Mouse (Mus musculus) natural killer cell, adult 2 months (primary cell): ENCODE results near the gene Timp1.
A peak's percentile ranks its signal among the peaks of the same experiment; 100 is the strongest.

ENCODE experiments used
- DNase-seq, 2 experiments: peaks; one replicate each; pipeline ENCODE4 v3.0.0; 2022; ENCODE audit warnings: low spot score in 2 of 2

The Timp1 gene

GRCm38 (mm10) chrX:20869962-20870513, at the start of gene Timp1:
Gene Timp1 (plus strand): TSS chrX:20870166.
- DNase-seq, result no peak

- DNase-seq, result no peak
Observed at GRCm38 (mm10) chrX:20828934-20829333, 41.0 kb upstream of the Timp1 start.

- no peak for DNase-seq
Observed at GRCm38 (mm10) chrX:20847232-20847631, 22.7 kb upstream of the Timp1 start.

DNA sequence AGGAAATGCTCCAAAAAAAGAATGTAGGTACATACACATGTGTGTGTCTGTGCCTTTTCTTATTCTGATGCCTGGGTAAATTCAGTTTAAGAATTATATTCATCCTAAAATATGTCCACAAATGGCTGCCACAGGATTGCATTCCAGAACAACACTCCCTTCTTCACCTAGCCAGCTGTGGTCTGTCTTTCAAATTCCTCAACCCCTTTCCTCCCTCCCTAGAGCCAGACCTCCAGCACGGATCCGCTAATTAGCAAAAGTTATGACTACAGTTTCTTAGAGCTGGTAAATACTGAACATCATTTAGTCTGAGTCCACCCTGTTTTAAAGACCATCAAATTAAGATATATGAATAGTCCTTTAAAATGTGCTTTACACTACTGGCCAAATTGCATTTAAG, 22.1 kb upstream of the Timp1 start:
- DNase-seq, result no peak

GRCm38 (mm10) chrX:20848256-20848984, 21.5 kb upstream of the Timp1 start:
- peak; percentile 94 for DNase-seq

DNA sequence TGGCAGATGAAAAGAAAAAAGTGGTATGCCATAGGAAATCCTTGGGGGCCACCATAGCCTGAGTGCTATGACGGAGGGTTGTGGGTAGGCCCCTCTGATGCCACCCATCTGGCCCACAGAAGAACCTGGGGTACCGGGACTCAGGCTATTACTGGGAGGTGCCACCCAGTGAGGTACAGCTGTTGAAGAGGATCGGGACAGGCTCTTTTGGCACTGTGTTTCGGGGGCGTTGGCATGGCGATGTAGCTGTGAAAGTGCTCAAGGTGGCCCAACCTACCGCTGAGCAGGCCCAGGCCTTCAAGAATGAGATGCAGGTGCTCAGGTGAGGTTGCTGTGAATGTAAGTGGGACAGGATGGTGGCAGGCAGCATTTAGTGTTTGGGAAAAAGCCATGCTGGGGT, 16.2 kb upstream of the Timp1 start:
- DNase-seq, result no peak

DNA sequence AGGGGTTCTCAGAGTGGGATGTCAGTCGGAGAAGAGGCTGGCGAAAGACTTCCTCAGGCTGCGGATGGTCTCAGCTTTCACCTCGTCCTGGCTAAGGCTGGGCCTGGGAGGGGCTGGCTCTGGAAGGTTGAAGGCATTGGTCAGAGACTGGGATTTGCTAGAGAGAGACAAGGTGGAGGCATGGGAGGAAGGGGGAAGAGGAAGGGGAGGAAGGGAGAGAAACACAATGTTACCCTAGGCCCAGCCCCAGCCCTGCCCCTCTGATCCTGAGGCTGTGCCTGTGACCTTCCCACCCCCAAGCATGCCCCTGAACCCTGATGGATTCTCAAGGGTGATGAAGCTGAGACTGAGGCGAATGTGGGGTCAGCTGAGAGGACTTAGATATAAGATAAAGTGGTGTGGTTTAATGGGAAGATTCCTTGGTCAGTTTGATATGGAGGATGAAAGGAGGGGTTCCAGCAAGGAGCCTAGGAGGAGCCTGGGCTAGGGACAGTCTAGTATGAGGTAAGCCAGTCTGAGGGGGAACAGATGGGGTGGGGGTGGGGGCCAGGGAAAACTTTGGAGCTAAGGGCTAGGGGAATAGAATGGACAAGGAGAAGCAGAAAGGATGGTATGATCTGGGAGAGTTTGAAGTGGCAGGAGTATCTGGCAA, 8.4 kb upstream of the Timp1 start:
- no peak for DNase-seq

DNA sequence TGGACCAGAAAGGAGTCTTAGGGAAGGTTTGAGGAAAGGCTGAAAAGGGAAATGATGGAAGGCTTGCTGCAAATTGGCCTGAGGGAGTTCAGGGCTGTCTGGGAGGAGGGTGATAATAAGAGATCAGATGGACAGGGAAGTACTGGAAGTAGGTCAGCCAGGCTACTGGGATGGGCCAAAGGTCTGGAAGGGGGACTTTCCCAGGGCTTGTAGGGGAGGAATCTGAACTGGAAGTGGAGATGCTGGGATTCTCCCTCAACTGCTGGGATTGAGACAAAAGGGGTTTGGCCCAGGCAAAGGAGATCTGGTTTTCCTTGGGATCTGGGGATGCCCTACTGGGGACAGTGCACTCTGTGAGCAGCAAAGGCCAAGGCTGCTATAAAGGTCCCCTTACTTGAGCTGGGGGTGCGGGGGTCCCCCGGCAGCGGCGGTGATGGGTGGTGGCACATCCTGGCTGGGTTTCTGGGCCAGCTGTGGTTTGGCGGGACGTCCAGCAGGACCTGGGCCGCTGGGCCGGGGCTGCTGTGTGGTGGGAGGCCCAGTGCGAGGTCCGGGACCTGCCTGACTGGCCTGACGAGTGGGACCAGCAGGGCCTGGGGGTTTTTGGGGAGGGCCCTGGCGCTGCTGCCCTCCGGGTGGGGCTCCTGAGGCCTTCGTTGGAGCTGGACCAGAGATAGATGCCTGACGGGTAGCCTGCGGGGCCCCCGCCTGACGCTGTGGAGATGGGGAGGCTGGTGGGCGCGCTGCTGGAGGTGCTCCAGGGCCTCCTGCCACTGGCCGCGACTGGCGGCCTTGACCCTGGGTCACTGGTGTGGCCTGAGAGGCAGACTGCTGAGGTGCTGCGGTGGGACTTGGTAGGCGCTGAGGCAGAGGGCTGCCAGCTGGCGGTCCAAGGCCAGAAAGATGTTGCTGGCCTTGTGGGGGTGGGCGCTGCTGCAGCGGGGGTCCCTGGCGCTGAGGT, 7.6 kb upstream of the Timp1 start:
- no peak for DNase-seq

GRCm38 (mm10) chrX:20863161-20864101, 6.5 kb upstream of the Timp1 start:
- no peak for DNase-seq

DNA sequence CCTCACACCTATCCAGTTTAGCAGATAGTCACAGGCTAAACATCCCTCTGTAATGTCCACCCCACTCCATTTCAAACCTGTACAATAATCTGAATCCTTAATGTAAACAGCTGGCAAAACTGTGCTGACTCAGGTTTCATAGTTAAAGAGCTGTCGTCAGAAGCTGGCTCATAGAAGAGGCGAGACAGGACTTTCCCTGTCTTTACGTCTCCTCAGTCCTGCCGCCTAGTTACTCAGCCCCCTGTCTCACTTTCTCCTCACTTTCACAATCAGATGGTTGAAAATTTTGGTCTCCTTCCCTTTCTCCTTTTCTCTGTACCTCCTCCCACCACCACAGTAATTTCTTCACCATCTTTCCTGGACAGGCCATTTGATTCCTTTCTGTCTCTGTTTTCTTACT, 1.9 kb upstream of the Timp1 start:
- no peak for DNase-seq

DNA sequence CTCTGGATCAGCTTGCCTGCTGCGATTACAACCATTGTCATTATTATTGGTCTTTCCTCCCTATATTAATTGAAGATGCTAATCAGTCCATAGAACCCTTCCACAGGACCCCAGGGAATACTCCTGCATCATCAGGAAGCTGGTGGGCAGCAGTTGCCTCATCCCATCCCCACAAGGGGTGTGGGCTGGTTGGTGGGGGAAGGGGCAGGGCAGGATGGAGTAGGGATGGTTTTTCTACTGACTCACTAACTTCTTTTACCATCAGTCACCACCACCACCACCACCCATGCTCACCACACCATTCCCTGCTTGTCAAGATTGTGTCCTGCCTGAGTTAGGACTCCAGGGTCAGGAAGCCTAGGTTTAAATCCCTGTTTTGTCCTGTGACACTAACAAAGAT, 763 bp upstream of the Timp1 start:
- DNase-seq, result no peak

DNA sequence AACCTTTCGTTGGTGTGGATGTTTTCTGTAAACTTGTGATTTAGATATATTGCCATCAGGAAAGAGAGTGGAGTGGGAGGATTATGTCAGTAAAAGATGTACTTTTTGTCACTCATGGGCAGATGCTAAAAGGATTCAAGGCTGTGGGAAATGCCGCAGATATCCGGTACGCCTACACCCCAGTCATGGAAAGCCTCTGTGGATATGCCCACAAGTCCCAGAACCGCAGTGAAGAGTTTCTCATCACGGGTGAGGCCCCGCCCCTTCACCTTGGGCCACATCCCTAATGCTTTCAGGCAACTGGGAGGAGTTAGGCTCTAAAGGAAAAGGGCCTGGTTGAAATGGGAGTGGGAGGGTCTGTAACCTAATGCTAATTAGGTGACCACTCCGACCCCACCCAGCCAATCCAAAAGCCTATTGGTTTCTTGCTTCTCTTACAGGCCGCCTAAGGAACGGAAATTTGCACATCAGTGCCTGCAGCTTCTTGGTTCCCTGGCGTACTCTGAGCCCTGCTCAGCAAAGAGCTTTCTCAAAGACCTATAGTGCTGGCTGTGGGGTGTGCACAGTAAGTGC, 3.0 kb downstream of the Timp1 start:
- DNase-seq, result no peak

- DNase-seq, result no peak
Observed at GRCm38 (mm10) chrX:20875241-20875640, 5.3 kb downstream of the Timp1 start.

GRCm38 (mm10) chrX:20910074-20910473, 40.1 kb downstream of the Timp1 start:
- no peak for DNase-seq

DNA sequence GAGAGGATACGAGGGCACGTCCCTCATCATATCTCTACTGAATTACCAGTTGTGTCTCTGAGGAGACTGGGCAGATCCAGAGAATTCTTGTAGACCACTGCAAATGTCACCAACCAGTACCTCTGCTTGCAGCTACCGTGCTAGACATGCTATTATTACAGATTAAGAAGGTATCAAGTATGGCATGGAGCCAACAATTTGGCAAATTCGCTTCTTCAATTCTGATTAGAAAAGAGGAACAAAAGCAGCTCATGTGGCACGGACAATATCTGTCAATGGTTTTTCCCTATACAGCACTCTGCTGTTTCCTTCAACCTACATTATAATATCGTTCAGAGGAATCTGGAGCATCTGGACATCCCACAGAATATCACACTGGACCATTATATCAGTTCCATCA, 43.8 kb downstream of the Timp1 start:
- no peak for DNase-seq

DNA sequence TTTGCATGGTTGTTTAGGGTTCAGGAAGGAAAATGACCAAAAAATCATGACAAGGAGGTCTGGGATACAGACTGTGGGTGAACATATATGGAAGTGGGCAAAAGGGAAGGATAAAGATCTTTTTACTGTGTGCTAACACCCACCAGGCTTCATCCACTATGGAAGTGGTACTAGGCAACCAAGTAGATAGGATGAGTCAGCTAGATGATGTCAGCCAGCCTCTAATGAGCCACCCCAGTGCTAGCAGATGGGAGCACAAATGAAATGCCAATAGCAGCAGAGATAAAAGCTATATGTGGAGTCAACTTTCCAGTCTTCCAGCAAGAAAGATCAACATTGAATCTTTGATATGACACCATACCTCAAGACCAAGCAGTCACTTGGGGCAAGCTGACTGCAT, 45.1 kb downstream of the Timp1 start:
- DNase-seq, result no peak

DNA sequence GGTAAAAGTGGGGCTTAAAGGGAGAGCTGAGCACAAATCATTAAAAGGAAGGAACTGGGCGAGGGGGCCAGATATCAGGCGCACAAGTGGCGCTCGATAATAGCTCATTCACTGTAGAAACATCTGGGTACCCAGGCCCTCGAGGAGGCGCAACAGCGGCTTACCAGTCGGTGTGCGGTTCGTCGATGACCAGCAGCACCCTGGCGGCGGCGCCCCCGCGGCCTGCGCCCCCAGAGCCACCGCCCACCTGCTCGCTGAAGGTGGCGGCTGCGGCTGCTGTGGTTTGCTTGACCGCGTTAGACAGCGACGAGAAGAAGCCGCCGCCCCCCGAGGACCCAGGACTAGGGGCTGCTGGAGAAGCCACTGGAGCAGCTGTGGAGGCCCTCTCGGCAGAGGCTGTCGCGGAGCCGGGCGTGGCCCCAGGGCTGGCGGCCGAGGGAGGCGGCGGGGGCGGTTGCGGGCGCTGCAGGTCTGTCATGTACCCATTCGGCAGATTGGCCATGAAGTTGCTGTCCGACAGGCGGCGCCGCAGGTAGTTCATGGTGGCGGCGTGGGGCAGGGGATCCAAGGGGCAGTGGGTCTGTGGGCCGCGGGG, 50.4 kb downstream of the Timp1 start:
- DNase-seq, result no peak

DNA sequence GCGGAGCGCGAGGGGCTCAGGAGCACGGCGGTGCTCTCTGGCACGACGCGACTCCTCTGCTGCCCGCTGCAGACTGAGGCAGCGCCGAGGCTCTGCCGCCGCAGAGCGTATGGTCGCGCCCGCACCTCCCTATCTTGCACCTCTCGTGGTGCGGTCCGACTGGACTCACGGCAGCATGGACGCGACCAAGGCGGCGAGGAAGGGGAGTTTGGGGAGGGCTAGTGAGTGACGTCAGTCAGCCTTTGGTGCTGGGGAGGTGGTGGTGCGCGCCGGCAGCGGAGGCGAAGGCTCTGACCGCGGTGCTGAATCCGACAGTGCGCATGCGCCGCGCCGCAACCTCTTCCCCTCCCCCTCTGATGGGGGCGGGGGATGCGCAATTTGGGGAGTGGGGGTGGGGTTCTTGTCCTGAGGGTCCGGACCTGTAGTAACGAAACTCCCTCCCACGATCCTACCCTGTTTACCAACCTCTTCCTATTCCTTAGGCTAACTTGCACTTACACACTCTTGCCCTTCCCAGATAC, 50.9 kb downstream of the Timp1 start, which contains the start of gene Syn1:
Gene Syn1, minus strand, starts transcription at position 161 of the 521 bp plus-strand sequence.
- peak; percentile 78 to 83 for DNase-seq

DNA sequence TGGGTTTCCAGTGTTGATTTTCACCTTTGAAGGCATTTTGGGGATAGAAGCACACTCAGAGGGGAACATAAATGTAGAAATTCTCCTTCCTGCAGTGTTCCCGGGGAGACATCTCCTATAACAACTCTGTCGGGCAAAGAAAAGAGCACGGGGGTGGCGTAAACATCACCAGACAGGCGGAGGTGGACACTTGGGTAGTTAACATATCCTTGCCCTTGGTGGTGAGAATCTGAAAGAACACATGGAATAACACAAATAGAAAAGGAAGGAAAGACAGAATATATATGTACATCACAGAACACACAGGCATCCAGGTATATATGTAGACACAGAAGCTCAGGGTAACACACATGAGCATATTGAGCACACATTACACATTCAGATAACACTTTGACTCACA, 51.4 kb downstream of the Timp1 start:
- no peak for DNase-seq

- no peak for DNase-seq
Observed at GRCm38 (mm10) chrX:20923506-20923905, 53.5 kb downstream of the Timp1 start.
